Mouse (Mus musculus) cerebellum, postnatal 4 days (tissue): ENCODE measurements around the gene Ccr6.

ENCODE experiments used
- DNase-seq, 2 experiments: peaks; one replicate each; pipeline ENCODE4 v3.0.0; 2022; ENCODE audit warnings: low spot score in 2 of 2, mixed read lengths in 1 of 2

The Ccr6 gene

GRCm38 (mm10) chr17:8233618-8234214, 2.1 kb upstream of the Ccr6 start:
- DNase-seq = no peak

- DNase-seq = no peak
Measured at GRCm38 (mm10) chr17:8234537-8234936, 1.3 kb upstream of the Ccr6 start.

GRCm38 (mm10) chr17:8238012-8238710, 2.3 kb downstream of the Ccr6 start:
- DNase-seq = no peak

- no peak for DNase-seq
Measured at GRCm38 (mm10) chr17:8239561-8239960, 3.7 kb downstream of the Ccr6 start.

- no peak for DNase-seq
Measured at GRCm38 (mm10) chr17:8240517-8240916, 4.7 kb downstream of the Ccr6 start.

- DNase-seq = no peak
Measured at GRCm38 (mm10) chr17:8241645-8242044, 5.8 kb downstream of the Ccr6 start.

- no peak for DNase-seq
Measured at GRCm38 (mm10) chr17:8242186-8242585, 6.3 kb downstream of the Ccr6 start.

GRCm38 (mm10) chr17:8244124-8244523, 8.3 kb downstream of the Ccr6 start:
- DNase-seq = no peak

- no peak for DNase-seq
Measured at GRCm38 (mm10) chr17:8246102-8246754, 10.4 kb downstream of the Ccr6 start.

GRCm38 (mm10) chr17:8251704-8252103, 15.9 kb downstream of the Ccr6 start:
- no peak for DNase-seq

- no peak for DNase-seq
Measured at GRCm38 (mm10) chr17:8254268-8254667, 18.4 kb downstream of the Ccr6 start.

GRCm38 (mm10) chr17:8254914-8255313, 19.1 kb downstream of the Ccr6 start:
- no peak for DNase-seq

GRCm38 (mm10) chr17:8255583-8255982, 19.7 kb downstream of the Ccr6 start:
- DNase-seq = no peak

- no peak for DNase-seq
Measured at GRCm38 (mm10) chr17:8256982-8257381, 21.1 kb downstream of the Ccr6 start.

GRCm38 (mm10) chr17:8264638-8265037, 28.8 kb downstream of the Ccr6 start:
- DNase-seq = peak in 1 of 2 experiments; percentile 43

GRCm38 (mm10) chr17:8272054-8272749, 36.4 kb downstream of the Ccr6 start:
- no peak for DNase-seq

- DNase-seq = no peak
Measured at GRCm38 (mm10) chr17:8272951-8273350, 37.1 kb downstream of the Ccr6 start.

GRCm38 (mm10) chr17:8276071-8276470, 40.2 kb downstream of the Ccr6 start:
- DNase-seq = no peak

GRCm38 (mm10) chr17:8276680-8277079, 40.8 kb downstream of the Ccr6 start:
- DNase-seq = no peak

GRCm38 (mm10) chr17:8277266-8277665, 41.4 kb downstream of the Ccr6 start:
- no peak for DNase-seq

- DNase-seq = no peak
Measured at GRCm38 (mm10) chr17:8278356-8278755, 42.5 kb downstream of the Ccr6 start.

- peak; percentile 23 to 60 for DNase-seq
Measured at GRCm38 (mm10) chr17:8282821-8283525, 47.1 kb downstream of the Ccr6 start, which contains the start of gene Mpc1. TSS of gene Mpc1 (plus strand) at chr17:8282904.
